Mouse (Mus musculus): ENCODE results near the gene Lrba. TPM values are rescaled to one million over a fixed set of nuclear protein-coding genes. Genes with fewer than 3 reads are reported as not detected.

The Lrba gene
- total RNA-seq, 2 experiments from 2014 or later: 29.5 to 30.2 TPM

DNA sequence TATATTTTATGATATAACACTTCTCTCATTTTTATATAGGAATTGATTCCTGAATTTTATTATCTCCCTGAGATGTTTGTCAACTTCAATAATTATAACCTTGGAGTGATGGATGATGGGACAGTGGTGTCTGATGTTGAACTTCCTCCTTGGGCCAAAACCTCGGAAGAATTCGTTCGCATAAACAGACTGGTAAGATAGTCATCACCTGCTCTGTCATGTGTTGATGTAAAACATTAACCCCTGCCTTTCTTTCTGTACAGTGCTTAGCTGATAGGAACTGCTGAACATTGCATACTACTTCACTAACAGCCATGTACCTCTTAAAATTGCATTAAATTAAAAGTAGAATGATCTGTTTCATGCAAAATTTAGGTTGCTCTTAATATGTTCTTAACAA lies 439.9 kb downstream of the Lrba start:
- DNase-seq (ENCODE audit: low spot score in 2 of 2): no peak

- peak in 1 of 2 experiments; percentile 25 for DNase-seq (ENCODE audit: low spot score in 2 of 2)
Observed at GRCm38 (mm10) chr3:86668146-86668545, 443.7 kb downstream of the Lrba start.

- DNase-seq (ENCODE audit: low spot score in 2 of 2): no peak
Observed at GRCm38 (mm10) chr3:86677573-86678155, 453.2 kb downstream of the Lrba start.

- peak in 1 of 2 experiments; percentile 16 for DNase-seq (ENCODE audit: low spot score in 2 of 2)
Observed at GRCm38 (mm10) chr3:86687571-86688209, 463.2 kb downstream of the Lrba start.

GRCm38 (mm10) chr3:86688438-86688837 lies 464.0 kb downstream of the Lrba start:
- no peak for DNase-seq (ENCODE audit: low spot score in 2 of 2)

GRCm38 (mm10) chr3:86689305-86689704 lies 464.8 kb downstream of the Lrba start:
- DNase-seq (ENCODE audit: low spot score in 2 of 2): no peak

GRCm38 (mm10) chr3:86692779-86693178 lies 468.3 kb downstream of the Lrba start:
- DNase-seq (ENCODE audit: low spot score in 2 of 2): no peak

GRCm38 (mm10) chr3:86693553-86693952 lies 469.1 kb downstream of the Lrba start:
- no peak for DNase-seq (ENCODE audit: low spot score in 2 of 2)

- DNase-seq (ENCODE audit: low spot score in 2 of 2): no peak
Observed at GRCm38 (mm10) chr3:86698947-86699346, 474.5 kb downstream of the Lrba start.

- DNase-seq (ENCODE audit: low spot score in 2 of 2): no peak
Observed at GRCm38 (mm10) chr3:86701163-86701563, 476.7 kb downstream of the Lrba start.

DNA sequence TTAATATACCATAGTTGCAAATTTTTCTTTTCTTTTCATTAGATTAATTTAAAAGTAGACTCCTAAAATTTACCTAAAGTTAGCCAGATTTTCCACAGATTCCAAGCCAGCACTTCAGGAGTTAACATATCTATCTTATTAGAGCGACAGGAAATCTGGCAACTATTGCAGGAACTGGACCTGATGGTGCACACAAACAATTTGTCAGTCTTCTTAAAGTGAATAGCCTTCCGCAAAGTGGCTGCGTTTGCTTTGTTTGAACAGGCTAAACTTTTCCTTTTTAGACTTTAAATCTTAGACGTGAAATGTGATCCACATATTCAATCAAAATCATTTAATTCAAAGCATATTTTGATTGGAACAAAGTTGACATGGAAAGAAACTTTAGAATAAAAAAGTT lies 485.0 kb downstream of the Lrba start:
- no peak for DNase-seq (ENCODE audit: low spot score in 2 of 2)

DNA sequence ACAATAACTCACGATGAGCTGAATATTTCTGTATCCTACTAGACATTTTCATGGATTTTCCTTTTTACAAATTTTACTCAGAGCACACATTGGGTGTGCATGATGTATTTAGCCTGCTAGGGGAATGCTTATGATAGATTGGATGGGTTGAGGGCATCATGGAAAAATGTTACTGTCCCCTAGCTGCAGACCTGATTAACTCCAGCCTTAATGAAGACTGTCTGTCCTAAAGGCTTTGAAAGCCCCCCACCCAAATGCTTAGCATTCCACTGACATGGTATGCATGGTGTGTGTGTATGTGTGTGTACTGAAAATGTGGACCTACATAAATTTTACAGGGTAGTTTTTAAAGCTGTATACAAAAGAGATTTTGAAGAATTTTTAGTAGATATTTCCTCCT lies 487.1 kb downstream of the Lrba start:
- DNase-seq (ENCODE audit: low spot score in 2 of 2): no peak

- no peak for DNase-seq (ENCODE audit: low spot score in 2 of 2)
Observed at GRCm38 (mm10) chr3:86712758-86713157, 488.3 kb downstream of the Lrba start.

DNA sequence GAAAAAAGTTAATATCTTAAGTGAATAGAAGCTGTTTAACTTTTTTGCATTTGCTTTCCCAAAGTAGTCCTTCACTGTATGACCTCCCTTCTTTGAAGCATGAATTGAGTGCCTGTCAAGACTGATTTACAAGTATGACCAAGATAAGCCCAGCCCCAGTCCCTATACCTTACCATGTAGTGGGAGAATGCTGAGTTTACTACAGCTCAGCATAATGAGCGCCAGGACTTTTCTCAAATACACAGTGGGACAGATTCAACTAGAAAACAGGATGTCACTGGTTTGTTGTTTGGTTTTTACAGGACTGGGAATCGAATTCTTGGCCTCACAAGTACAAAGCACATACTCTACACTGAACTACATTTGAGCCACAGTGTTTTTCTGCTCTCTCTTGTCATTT lies 490.0 kb downstream of the Lrba start:
- no peak for DNase-seq (ENCODE audit: low spot score in 2 of 2)

DNA sequence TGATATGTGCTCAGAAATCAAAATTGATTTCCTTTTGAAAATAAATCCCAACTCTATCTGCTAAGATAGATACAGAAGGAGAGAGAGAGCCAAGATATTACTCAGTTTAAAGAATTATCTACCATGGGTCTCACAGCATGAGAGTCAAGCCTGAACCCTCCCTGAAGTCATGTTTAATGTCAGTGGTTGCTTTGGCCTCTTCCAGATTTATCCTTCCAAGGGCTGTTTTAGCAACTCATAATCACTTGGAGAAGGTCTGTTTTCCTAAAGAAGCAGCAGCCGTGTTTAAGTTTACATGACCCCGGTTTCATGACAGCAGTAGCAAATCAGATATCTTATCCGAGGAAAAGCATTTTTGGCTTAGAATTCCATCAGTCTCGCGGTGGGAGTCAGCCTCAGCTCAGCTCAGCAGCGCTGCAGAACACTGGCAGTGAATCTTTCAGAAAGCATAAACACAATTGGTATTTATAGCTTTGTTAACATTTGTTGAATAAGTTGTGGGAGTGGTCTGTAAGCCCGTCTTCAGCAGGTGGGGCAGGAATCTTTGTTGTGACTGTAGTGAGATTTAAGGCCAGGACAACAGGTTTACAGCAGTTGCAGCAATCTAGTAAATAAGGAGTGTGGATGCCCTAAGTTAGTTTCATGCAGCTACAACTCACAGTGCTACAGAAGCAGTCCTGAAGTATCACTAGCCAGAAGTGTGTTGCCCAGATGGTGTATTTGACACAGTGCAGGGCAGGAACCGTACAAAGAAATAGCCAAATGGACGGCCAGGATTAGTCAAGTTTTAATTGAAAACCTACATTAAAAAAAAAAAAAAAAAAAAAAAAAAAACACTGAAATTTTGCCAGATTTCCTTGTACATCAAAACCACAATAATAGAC lies 499.2 kb downstream of the Lrba start:
- DNase-seq (ENCODE audit: low spot score in 2 of 2): no peak

DNA sequence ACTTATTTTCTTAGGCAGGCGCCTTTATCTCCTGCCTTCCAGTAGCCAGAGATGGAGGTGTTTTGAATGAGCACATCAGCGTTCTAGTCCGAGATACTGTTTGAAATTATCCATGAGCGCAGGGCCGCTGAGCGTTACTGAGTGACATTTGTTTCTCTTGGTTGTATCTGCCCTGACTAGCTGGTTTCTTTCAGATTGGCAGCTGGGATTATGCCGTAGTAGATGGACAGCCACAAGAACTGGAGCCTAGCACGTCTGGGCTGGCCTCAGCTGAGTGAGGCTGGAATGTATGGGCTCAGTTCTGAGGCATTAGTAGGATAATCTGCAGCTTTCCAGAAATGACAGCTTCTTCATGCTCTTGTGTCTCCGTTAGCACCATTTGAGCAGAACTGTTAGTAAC lies 500.6 kb downstream of the Lrba start:
- no peak for DNase-seq (ENCODE audit: low spot score in 2 of 2)

DNA sequence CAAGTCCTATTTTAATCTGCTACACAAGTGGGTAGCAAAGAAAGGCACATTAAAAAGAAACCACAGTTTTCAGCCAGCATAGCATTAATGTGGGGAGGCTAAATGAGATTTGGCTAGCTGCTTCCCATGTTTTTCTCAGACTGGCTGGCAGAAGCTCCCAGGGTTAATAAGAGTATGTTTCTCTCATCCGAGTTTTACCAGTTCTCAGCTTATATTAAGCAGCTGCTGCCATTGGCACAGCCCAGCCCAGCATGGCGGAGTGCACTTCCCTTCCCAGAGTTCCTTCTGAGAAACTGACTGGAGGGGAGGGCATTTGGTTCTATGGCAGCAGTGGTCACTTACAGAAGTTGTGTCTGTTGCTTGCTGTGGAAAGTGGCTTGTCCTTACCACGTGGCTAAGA lies 514.4 kb downstream of the Lrba start:
- no peak for DNase-seq (ENCODE audit: low spot score in 2 of 2)

DNA sequence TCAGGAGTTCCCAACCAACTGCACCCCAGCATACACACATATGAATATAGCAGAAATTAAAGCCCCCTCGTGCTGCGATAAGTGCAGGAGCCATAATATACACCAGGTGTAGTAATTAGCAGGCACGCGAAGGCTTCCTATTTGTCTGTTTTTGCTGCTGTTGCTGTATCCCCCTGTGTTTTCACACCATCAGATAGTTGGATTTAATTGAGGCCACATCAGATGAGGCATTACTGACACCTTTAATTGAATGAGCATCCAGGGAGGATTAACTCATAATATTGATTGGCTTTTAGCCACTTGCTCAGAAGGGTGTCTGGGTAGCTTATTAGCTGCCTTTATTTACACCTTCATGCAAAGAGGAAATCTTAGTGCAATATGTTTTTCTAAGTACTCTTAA lies 515.3 kb downstream of the Lrba start:
- DNase-seq (ENCODE audit: low spot score in 2 of 2): no peak

GRCm38 (mm10) chr3:86745348-86745747 lies 520.9 kb downstream of the Lrba start:
- DNase-seq (ENCODE audit: low spot score in 2 of 2): peak; percentile 55 to 78

GRCm38 (mm10) chr3:86745769-86746512 lies 521.5 kb downstream of the Lrba start:
- DNase-seq (ENCODE audit: low spot score in 2 of 2): no peak

- no peak for DNase-seq (ENCODE audit: low spot score in 2 of 2)
Observed at GRCm38 (mm10) chr3:86750652-86751051, 526.2 kb downstream of the Lrba start.

GRCm38 (mm10) chr3:86754178-86754577 lies 529.7 kb downstream of the Lrba start:
- DNase-seq (ENCODE audit: low spot score in 2 of 2): no peak

Measured in layer of hippocampus, adult 18-20 months (tissue).